Mouse (Mus musculus): ENCODE results near the gene Gm20388. TPM values are rescaled to one million over a fixed set of nuclear protein-coding genes. Genes with fewer than 3 reads are reported as not detected.

Gene Gm20388
- polyA plus RNA-seq, 1 experiment: 10.6 TPM

DNA sequence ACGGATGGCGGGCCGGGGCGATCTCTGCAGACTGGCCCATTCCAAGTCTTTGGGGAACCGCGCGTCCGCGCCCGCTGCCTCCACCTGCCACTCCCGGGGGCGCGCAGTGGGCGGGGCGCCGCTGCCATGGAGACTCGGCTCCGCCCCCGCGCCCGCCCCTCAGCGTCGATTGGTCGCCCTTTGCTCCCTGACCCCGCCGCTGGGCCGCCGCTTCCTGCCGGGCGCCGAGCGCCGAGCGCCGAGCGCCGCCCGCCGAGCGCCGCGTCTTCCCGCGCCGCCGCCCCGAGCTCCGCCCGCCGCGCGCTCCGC, 4320.5 kb downstream of the Gm20388 start, which contains the start of gene Galnt2:
TSS of gene Galnt2 (plus strand) at position 216 of the 309 bp plus-strand sequence.
- Histone ChIP-seq H3K4me3 (replicated peaks; ENCODE audit: control insufficient read depth, low read depth, low read length) (peak within 1 kb of the TSS; percentile 67), H3K27ac (ENCODE audit: control insufficient read depth, insufficient read depth, low read depth, low read length, poor library complexity) (peak within 1 kb of the TSS; percentile 66), H3K4me1 (ENCODE audit: control insufficient read depth, insufficient read depth, low read length) (peaks cover 8% of the 10 kb centered on the region)
- WGBS: 3% methylated on average over 50 of the region's 53 CpGs
- TF ChIP-seq POLR2A (IDR thresholded peaks at IDR 0.05; ENCODE audit: borderline replicate concordance, control insufficient read depth, low read depth, low read length) (no peak), CTCF (IDR thresholded peaks at IDR 0.05; ENCODE audit: control insufficient read depth, insufficient read depth, low read length) (no peak)

DNA sequence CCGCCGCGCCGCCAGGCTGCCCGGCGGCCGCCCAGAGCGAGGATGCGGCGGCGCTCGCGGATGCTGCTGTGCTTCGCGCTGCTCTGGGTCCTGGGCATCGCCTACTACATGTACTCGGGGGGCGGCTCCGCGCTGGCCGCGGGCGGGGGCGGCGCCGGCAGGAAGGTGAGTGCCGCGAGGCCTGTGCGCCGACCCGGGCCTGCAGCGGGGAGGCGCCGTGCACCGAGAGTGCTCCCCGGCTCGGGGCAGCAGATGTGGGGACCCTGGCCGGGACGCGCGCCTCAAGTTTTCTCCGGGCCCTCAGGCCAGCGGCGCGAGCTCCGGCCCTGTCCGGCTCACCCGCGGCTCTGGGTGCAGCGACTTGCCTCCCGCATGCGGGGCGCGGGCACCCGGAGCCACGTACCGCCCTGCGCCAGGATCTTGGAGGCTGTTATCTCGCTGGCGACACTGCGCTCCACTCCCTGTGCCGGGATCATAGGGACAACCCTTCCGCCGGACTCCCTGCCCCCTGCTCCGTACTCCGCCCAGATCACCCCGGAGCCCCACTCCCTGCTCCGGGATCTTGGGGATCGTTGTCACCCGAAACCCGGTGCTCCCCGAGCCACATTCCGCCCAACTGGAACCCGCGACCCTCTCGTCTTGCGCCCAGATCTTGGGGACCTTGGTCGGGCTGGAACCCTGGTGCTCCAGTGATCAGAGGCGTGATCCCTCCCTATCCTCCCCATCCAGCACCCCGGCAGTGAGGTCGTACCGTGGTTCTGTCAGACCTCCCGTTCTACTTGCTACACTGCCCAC, 4321.0 kb downstream of the Gm20388 start:
- TF ChIP-seq POLR2A (IDR thresholded peaks at IDR 0.05; ENCODE audit: borderline replicate concordance, control insufficient read depth, low read depth, low read length): no peak
- no peak for TF ChIP-seq CTCF (IDR thresholded peaks at IDR 0.05; ENCODE audit: control insufficient read depth, insufficient read depth, low read length)
- 3% methylated on average over 79 of the region's 83 CpGs for WGBS
- Histone ChIP-seq H3K4me1 (ENCODE audit: control insufficient read depth, insufficient read depth, low read length) (peaks cover 8% of the 10 kb centered on the region), H3K4me3 (replicated peaks; ENCODE audit: control insufficient read depth, low read depth, low read length) (peak overlapping the region; percentile 67), H3K27ac (ENCODE audit: control insufficient read depth, insufficient read depth, low read depth, low read length, poor library complexity) (peak overlapping the region; percentile 66)

DNA sequence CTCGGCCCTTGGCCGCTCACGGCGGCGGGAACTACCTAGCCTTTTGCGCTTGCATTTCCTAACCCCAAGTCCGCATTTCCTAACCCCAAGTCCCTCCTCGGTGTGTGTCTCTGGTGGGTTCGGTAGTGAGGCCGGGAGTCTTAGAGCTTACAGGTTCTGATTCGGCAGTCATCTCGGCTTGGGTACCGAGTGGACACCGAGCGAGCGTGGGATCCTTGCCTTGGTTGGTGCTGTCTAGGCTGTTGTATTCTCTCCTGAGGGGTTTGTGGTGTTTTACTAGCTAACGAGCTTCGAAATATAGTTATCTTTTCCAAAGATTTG, 4321.6 kb downstream of the Gm20388 start:
- 4% methylated on average over 18 of the region's 18 CpGs for WGBS
- peak overlapping the region; percentile 66; the same call in 1 of the 2 replicates for H3K27ac ChIP-seq (ENCODE audit: control insufficient read depth, insufficient read depth, low read depth, low read length, poor library complexity)
- TF ChIP-seq CTCF (IDR thresholded peaks at IDR 0.05; ENCODE audit: control insufficient read depth, insufficient read depth, low read length) (no peak), POLR2A (IDR thresholded peaks at IDR 0.05; ENCODE audit: borderline replicate concordance, control insufficient read depth, low read depth, low read length) (no peak)
- H3K4me3 ChIP-seq (replicated peaks; ENCODE audit: control insufficient read depth, low read depth, low read length): peak overlapping the region; percentile 67
- peaks cover 8% of the 10 kb centered on the region for H3K4me1 ChIP-seq (ENCODE audit: control insufficient read depth, insufficient read depth, low read length)

DNA sequence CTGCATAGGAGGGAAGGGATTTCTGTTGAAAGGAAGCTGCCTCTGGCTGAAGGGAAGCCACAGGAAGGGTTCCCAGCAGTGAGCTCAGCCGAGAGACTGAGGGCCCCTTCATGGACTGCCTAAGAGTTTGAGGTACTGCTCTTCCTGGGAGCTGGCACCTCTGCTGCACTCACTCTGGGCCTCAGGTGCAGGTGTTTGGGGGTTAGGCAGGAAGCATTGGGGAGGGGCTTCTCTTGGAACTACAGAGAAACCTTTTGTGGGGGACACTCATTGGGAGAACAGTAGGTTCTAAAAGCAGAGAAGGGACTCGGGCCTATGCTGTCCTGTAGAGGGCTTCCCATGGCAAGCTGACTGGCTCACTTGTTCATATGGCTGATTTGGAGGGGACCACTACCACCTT, 4323.9 kb downstream of the Gm20388 start:
- no peak overlapping the region for H3K4me3 ChIP-seq (replicated peaks; ENCODE audit: control insufficient read depth, low read depth, low read length)
- 22% methylated on average over 2 of the region's 2 CpGs for WGBS
- H3K4me1 ChIP-seq (ENCODE audit: control insufficient read depth, insufficient read depth, low read length): peaks cover 5% of the 10 kb centered on the region
- TF ChIP-seq POLR2A (IDR thresholded peaks at IDR 0.05; ENCODE audit: borderline replicate concordance, control insufficient read depth, low read depth, low read length) (no peak), CTCF (IDR thresholded peaks at IDR 0.05; ENCODE audit: control insufficient read depth, insufficient read depth, low read length) (no peak)
- H3K27ac ChIP-seq (ENCODE audit: control insufficient read depth, insufficient read depth, low read depth, low read length, poor library complexity): no peak overlapping the region

- no peak overlapping the region for H3K27ac ChIP-seq (ENCODE audit: control insufficient read depth, insufficient read depth, low read depth, low read length, poor library complexity)
- WGBS: 83% methylated on average over 4 of the region's 4 CpGs
- no peak overlapping the region for H3K4me3 ChIP-seq (replicated peaks; ENCODE audit: control insufficient read depth, low read depth, low read length)
- peaks cover 3% of the 10 kb centered on the region for H3K4me1 ChIP-seq (ENCODE audit: control insufficient read depth, insufficient read depth, low read length)
- no peak for TF ChIP-seq POLR2A (IDR thresholded peaks at IDR 0.05; ENCODE audit: borderline replicate concordance, control insufficient read depth, low read depth, low read length)
- TF ChIP-seq CTCF (IDR thresholded peaks at IDR 0.05; ENCODE audit: control insufficient read depth, insufficient read depth, low read length): no peak
Observed at GRCm38 (mm10) chr8:124235536-124235935, 4324.9 kb downstream of the Gm20388 start.

DNA sequence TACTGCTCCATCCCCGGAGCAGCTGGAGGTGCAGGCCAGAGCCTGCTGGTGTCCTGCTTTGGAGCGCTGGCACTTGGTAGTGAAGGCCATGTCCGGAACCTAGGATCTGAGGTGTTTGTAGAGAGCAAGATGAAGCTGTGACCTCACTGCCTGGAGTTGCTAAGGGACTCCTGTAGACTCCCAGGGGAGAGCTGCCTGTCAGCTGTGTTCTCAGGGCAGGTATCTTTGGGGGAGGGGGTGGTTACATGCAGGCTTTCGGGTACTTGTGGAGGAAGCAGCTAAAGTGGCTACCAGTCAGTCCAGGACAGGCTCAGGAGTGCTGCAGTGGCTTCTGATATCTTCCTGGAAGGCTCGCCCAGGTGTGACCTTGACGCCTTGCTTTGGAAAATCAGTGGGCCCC, 4328.7 kb downstream of the Gm20388 start:
- H3K27ac ChIP-seq (ENCODE audit: control insufficient read depth, insufficient read depth, low read depth, low read length, poor library complexity): no peak overlapping the region
- no peak for TF ChIP-seq CTCF (IDR thresholded peaks at IDR 0.05; ENCODE audit: control insufficient read depth, insufficient read depth, low read length)
- no peak for TF ChIP-seq POLR2A (IDR thresholded peaks at IDR 0.05; ENCODE audit: borderline replicate concordance, control insufficient read depth, low read depth, low read length)
- WGBS: 78% methylated on average over 6 of the region's 6 CpGs
- H3K4me1 ChIP-seq (ENCODE audit: control insufficient read depth, insufficient read depth, low read length): peaks cover 2% of the 10 kb centered on the region
- no peak overlapping the region for H3K4me3 ChIP-seq (replicated peaks; ENCODE audit: control insufficient read depth, low read depth, low read length)

- Histone ChIP-seq H3K27ac (ENCODE audit: control insufficient read depth, insufficient read depth, low read depth, low read length, poor library complexity) (no peak overlapping the region), H3K4me1 (ENCODE audit: control insufficient read depth, insufficient read depth, low read length) (peaks cover 2% of the 10 kb centered on the region), H3K4me3 (replicated peaks; ENCODE audit: control insufficient read depth, low read depth, low read length) (no peak overlapping the region)
- 29% methylated on average over 8 of the region's 8 CpGs for WGBS
- TF ChIP-seq CTCF (IDR thresholded peaks at IDR 0.05; ENCODE audit: control insufficient read depth, insufficient read depth, low read length) (no peak), POLR2A (IDR thresholded peaks at IDR 0.05; ENCODE audit: borderline replicate concordance, control insufficient read depth, low read depth, low read length) (no peak)
Observed at GRCm38 (mm10) chr8:124240932-124241331, 4330.3 kb downstream of the Gm20388 start.

GRCm38 (mm10) chr8:124242208-124242607, 4331.6 kb downstream of the Gm20388 start:
- no peak overlapping the region for H3K27ac ChIP-seq (ENCODE audit: control insufficient read depth, insufficient read depth, low read depth, low read length, poor library complexity)
- 53% methylated on average over 6 of the region's 6 CpGs for WGBS
- no peak overlapping the region for H3K4me3 ChIP-seq (replicated peaks; ENCODE audit: control insufficient read depth, low read depth, low read length)
- peaks cover 2% of the 10 kb centered on the region for H3K4me1 ChIP-seq (ENCODE audit: control insufficient read depth, insufficient read depth, low read length)
- TF ChIP-seq CTCF (IDR thresholded peaks at IDR 0.05; ENCODE audit: control insufficient read depth, insufficient read depth, low read length) (no peak), POLR2A (IDR thresholded peaks at IDR 0.05; ENCODE audit: borderline replicate concordance, control insufficient read depth, low read depth, low read length) (no peak)

Measured in bone marrow, adult 2 months (tissue).